Mouse (Mus musculus) cerebral cortex, adult 2 months (tissue): ENCODE data around the gene Tmod2.

Experiments
- WGBS: fragments of 180-500 bp; shearing (Covaris S2); methylation state at CpG from one replicate; pipeline ENCODE4 v1.1.7; 2018; 5-methylcytosine and 5-hydroxymethylcytosine counted together

Gene Tmod2

DNA sequence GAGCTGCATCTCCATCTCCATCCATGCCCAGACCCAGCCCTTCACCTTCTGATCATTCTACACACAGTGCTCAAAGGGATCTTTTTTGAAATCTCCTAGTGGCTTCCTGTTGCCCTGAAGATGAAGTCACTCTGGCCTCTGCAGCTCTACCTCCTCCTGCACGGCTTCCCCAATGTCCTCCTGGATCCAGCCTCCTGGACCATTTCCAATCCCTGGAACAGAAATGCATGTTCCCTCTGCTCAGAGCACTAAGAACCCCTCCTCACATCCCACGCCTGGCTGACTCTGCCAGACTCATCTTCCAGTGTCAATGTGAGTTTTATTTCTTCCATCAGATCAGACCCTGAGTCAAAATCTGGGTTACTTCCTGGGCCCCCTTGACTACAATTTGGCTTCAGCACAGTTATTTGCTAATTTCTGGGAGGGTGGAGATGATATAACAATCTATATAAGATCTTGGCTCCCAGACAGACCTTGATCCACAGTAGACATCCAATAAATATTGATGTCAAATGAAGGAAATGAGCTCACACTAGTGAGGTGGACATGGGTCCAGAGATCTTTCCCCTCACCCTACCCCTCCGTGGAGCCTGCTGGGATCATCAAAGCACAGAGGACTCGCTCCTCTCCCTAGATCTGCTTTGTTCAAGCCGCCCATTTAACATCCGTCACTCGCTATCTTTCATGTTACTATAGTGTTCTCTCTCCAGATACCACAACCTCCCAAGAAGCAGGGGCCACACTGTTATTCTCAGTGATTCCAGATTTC is 10.8 kb downstream of the Tmod2 start:
- WGBS, result 39% methylated on average over 7 of the region's 7 CpGs

DNA sequence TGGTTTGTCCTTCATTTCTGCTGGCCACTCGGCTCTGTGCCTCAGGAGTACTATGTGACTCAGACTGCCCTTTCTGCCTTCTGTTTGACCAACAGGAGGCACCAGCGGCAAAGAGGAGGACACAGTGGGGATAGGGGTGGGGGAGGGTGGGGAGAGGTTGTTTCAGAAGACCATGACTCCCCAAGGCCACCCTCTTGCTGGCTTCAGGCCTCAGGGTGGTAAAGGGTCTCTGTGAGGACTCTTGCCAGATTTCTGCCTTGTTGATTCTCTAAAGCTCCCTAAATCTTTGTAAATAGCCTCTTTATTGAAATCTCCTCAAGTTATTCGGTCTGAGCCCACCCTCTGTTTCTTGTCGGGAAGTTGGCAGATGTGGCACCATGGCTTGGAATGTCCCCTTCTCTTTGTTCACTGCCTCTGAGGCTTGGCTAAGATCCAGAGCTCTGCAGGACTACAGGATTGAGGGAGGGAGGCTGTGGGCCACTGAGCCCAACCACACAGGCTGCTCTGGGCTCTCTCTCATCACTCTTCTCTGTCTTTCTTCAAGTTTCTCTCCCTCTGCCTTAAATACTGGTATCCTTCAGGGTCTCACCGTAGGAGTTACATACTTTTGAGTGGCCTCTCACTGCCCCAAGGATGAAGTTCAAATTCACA is 11.8 kb downstream of the Tmod2 start:
- WGBS, result 24% methylated on average over 5 of the region's 5 CpGs

DNA sequence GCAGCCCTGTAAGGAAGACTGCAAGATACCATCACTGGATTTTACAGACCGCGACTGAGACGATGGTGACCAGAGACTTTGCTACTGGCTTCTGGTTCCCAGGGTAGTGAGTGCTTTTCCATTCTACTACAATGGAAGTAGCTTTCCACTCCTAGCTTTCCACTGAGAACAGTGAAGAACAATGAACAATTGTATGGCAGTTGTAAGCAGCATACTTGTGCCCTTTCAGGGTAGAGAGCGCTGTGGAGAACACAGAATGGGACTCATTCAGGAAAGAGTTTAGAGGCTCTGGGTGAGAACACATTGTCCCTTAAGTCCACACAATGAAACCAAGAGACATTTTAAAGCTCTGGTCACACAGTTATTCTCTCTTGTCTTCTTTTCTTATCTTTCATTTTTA is 13.5 kb downstream of the Tmod2 start:
- WGBS, result 71% methylated on average over 4 of the region's 4 CpGs

DNA sequence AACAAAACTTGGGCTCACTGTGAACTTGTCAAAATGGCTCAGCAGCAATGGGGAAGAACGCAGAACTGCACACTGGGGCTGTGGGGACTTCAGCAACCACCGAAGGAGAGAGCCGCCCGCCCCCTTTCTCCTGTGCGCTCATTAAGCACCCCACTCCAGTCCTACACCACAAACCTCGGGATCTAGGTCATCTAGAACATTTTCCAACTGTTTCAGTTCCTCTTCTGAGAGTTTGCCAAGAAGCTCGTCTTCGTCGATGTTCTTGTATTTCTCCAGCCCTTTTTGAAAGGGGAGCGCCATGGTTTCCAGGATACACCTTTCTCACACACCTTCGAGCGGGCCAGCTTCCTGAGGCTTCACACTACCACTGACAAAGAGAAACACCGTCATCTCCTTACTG is 14.1 kb downstream of the Tmod2 start:
- WGBS, result 38% methylated on average over 13 of the region's 13 CpGs

DNA sequence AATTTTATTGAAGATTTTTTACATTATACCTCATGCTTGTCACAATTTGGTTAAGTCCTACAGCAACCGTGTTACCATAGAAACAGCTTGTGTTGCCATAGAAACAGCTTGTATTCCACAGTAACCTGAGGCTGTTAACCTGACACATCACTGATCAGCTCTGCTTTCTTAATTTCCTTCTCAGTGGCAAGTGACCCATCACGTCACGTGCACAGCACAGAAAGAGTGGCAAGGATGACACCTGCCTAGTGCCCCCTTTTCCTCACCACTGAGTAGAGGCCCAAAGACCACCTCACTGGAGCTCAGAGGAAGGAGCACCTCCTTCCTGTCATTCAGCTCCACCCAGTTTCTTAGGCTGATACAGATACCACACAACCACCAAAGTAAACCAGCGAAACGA is 17.6 kb downstream of the Tmod2 start:
- WGBS, result 75% methylated on average over 5 of the region's 5 CpGs

DNA sequence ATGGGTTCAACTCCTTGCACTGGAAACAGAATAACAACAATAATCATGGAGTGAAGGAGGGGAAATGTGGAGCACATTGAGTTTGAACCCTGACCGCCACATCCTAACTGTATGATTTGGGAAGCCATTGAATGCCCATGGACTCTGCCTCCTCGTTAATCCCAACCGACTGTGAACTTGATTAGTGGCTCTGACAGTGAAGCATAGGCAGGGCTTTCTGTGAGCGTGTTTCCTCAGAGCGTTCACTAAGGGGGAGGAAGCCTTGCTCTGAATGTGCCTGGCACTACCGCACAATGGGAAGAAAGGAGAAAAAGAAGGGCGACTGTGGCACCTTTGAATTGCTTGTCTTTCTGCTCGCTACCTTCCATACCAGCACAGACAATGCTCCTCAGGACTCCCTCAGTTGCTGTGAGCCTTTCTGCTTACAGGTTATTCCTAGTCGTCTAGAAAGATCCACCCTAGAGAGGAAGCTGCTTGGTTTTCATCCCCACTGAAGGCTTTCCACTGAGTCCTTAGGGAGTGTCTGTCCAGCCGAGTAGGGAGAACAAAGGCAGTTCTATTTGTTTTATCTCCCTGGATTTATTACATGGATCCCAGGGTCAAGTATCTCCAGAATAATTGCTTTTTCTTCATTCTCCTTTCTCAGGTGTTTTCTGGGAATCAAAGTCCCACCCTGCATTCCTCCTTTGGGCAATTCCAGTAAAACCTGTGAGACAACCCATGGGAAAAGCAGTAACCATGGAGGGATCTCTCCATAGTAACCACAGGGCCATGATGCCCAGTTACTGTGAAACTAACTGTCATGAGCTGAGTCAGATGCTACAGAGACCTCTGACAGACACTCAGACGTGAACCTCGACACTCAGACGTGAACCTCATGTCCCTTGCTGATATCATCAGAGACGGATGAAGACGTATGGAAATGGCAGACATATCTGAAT is 21.0 kb downstream of the Tmod2 start:
- 71% methylated on average over 15 of the region's 15 CpGs for WGBS

DNA sequence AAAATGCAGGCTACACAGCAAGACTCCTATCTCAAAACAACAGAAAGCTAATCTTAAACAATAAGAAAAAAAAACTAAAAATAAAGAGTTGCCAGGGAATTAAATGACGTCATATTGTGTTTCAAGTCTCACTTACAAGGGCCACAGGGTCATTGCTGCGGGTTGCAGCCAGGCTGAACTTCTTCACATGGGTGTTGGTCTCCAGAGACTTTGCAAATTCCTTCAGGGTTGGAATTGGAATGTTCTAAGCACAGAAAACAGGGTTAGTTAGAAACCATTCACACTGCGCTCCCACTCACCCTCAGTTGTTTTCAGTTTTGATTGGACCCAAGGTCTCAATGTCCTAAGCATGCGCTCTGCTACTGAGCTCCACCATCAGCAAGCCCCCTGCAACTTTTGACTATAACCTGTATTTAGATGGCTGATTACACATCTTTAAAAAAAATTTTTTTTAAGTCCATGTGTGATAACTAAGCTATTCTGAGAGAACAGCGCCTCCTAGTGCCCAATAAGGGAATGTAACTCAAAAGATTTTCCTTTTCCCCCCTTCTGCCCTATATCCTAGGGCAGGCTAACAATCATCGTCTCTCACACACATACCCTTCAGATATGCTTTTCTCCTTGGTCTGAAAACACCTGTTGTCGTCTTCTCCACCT is 29.3 kb downstream of the Tmod2 start:
- 48% methylated on average over 7 of the region's 7 CpGs for WGBS

DNA sequence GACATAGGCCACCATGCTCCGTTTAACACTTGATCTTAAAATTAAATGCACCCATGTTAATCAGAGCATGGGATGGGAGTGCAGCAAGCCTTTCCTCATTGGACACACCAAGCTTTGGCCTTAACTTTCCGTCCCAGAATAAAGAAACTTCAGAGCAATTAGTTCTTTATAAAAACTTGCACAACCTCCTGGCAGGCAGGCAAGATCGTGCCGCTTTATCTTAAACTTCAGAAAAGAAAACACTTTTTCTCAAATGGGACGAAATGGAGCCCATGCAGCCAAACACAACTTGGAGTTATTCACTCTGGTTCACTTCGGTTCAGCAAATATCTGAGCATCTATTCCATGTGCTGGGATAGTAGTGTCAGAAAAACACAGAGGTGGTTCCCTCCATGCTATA is 31.8 kb downstream of the Tmod2 start:
- 76% methylated on average over 6 of the region's 6 CpGs for WGBS

DNA sequence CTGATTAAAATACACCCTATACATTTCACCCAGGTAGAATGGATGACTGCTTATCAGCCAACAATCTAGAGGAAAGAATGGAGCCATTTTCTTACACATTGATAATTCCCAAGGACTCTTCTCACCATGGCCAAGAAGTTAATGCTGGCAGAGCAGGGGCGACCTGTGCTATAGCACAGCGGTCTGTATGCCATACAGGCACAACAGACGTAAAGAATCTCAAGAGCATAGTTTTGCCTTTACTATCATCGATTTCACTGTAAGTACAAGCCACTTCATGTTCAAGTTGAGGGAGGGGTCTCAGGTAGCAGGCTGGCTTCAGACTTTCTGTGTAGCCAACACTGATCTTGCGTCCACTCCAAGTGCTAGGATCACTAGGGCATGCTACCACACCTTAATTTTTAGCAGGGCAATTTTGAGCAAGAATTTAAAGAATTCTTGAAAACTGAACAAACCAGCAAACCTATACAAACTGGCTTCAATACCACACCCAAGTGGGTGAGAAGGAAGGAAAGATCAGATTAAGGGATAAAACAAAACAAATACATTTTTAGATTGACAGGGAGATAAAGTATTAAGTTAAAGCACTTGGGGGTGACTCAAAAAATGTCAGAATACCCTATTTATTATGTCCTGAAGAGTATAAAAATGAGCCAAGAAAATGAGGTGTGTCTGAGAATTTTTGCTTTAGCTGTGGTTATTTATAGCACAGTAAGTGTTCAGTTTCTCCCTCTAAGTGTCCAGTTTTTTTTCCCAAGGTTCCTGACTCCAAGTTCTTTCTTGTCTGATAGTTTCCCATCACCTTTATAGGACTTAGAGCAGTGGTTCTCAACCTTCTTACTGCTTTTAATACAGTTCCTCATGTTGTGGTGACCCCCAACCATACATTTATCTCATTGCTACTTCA is 39.8 kb downstream of the Tmod2 start:
- WGBS, result 97% methylated on average over 5 of the region's 5 CpGs

DNA sequence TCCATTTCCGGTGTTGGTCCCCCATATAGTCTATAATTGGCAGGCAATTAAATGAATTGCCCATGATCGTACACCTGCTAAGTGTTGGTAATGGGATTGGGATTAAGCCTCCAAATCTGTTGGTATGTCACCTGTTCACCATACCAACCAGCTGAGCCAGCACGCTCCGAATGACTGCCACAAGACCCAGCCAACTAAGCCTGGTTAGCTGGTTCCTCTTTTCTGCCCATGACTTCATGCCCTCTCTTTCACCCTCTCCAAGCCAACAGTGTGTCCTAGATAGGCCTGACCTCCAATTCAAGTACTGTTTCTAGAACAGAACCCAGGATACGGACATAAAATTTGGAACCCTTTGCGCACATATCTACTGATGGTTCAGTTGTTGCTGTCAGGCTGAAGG is 42.7 kb downstream of the Tmod2 start:
- 91% methylated on average over 6 of the region's 6 CpGs for WGBS

DNA sequence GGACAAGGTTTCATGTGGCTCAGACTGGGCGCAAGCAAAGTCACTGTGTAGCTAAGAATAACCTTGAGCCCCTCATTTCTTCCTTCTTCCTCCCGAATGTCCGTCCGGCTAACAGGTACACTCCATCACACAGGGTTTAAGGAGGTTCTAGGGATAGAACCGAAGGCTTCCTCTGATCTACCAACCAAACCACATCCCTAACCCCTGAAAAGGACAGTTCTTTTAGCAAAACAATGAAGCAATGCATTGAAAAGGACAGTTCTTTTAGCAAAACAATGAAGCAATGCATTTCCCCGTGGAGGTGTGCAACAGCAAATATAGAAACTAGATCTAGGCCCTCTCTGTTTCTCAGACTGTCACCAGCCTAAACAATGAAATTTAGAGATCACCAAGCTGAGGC is 46.2 kb downstream of the Tmod2 start:
- 83% methylated on average over 6 of the region's 6 CpGs for WGBS

DNA sequence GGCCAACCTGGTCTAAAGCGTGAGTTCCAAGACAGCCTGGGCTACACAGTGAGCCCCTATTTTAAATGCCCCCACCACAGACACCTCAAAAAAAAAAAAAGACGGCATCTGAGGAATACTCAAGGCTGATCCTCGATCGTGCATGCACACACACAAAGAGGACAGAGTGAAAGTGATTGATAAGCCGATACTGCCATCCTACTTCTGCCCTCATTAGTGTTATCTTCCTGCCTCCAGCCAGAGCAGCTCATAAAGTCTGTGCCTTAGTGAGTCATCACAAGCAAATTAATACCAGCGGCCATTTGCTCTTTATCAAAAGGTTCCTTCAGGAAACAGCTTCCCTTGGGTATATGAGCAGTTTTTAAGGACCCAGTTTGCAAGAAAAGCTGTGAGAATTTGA is 47.5 kb downstream of the Tmod2 start:
- WGBS, result 82% methylated on average over 6 of the region's 6 CpGs

DNA sequence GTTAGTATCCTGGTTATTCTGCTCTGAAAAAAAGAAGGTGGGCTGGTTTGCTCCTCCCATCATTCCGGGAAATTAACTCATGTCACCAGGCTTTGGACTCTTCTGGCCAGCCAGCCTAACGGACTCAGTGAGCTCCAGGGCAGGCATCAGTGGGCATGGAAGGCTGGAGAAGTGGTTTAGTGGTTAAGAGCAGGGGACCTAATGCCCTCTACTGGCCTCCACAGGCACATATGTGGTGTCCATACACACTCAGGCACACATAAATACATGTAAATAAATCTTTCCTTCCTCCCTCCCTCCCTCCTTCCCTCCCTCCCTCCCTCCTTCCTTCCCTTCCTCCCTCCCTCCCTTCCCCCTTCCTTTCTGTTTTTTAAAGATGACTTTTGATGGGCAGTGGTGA is 47.9 kb downstream of the Tmod2 start:
- WGBS, result 63% methylated on average over 2 of the region's 2 CpGs

DNA sequence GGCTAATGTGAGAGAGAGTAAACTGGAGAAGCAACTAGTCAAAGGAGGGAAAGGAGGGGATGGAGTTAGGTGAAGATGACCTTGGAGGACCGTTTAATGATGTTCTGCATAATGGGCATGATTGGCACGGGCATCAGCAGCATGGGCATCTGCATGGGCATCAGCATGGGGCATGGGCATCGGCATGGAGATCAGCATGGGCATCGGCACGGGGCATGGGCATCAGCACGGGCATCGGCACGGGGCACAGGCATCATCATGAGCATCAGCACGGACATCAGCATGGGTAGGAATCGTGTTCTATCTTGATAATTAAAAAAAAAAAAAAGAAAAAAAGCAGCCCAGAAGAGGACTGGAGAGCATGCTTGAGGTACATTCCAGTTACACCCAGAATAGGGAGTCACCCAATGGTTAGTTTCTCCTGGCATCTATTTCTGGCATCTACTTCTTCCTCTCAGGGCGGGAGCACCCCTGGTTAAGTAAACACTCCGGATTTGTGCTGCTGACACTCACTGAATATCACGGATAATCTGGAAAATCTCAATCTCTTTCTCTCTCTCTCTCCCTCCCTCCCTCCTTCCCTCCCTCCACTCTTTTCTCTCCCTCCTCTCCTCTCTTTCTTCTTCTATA is 50.0 kb downstream of the Tmod2 start:
- 82% methylated on average over 13 of the region's 13 CpGs for WGBS

DNA sequence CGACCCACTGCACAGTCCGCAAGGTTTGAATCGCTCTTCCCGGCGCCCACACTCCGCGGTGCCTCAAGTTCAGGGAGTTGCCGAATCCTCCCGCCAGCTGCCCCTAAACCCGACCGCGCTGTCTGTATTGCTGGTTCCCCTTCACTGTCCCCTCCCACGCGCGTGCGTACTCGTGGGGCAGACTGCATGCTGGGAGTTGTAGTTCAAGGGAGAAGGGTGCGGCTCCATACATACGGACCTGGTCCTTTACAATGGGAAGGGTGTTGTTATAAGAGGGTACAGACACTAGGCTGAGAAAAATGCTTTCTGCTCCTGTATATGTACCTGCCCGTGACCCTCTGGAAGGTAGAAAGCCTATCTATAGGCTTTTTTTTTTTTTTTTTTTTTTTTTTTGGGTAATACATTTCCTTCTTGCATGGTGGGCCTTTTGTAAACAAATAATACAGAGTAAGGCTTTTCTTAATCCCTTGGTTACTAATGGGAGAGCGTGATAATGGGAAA is 51.6 kb downstream of the Tmod2 start, which contains the start of gene Tmod3:
TSS of gene Tmod3 (minus strand) at position 146 of the 501 bp plus-strand sequence.
- WGBS, result 2% methylated on average over 21 of the region's 21 CpGs

DNA sequence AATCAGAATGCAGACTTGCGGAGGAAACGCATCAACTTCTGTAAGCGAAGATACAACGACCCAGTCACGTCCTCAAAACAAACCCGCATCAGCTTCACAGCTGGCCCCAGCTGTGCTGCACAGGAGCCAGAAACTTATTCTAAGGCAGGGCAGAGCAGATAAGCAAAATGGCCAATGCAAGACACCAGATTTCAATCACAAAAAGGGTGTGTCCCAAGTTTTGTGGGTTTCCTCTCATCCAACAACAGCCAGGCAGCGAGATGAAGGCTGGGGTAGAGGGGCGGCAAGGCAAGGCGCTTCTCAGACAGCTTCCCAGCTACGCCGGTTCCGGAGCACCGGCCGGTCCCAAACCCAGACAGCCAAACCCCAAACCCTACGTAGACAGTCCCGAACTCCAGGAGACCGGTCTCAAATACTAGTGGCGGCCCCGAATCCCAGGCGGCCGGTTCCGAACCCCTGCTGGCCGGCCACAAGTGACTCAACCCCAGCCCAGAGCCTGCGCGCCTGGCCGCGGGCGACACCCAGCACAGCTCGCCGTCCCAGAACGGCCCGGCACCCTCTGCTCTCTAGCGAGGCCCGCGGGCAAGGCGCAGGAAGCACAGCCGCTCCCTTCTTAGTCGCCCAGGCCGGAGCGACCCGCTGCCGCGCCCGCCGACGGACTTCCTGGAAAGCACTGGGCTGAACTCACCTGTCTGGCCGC is 52.2 kb downstream of the Tmod2 start:
- WGBS, result under 1% methylated on average over 47 of the region's 47 CpGs

DNA sequence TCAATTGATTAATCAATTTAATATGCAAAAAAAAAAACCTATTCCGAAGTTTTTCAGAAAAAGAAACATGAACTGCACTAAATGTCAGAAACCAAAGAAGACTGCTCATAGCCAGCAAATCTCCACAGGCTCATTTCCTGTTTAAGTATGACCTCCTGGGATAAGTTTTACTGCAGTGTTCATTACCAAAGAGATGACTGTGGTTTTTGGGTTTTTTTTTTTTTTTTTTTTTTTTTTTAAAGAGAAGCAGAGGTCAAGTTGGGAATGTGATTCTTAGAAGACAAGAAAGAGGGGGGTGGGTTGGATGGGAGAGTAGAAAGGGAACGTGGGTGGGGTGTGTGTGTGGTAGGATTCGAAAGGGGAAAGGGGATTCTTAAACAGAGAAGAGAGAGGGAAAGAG is 52.8 kb downstream of the Tmod2 start:
- WGBS, result 22% methylated on average over 3 of the region's 3 CpGs

DNA sequence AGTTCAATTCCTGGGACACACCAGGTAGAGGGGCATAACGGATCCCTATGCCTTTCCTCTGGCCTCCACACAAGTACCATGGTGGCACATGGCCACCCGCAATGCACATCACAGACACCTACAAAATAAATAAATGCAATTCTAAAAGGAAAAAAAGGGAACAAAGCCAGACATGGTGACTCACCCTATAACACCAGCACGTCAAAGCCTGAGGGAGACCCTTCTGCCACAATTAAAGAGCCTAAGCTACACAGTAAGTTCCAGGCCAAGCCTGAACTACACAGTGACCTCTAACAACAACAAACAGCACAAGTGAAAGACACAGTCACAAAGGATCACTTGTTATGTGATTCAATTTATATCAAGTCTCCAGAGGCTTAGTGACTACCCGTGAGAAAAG is 57.4 kb downstream of the Tmod2 start:
- 57% methylated on average over 4 of the region's 4 CpGs for WGBS

DNA sequence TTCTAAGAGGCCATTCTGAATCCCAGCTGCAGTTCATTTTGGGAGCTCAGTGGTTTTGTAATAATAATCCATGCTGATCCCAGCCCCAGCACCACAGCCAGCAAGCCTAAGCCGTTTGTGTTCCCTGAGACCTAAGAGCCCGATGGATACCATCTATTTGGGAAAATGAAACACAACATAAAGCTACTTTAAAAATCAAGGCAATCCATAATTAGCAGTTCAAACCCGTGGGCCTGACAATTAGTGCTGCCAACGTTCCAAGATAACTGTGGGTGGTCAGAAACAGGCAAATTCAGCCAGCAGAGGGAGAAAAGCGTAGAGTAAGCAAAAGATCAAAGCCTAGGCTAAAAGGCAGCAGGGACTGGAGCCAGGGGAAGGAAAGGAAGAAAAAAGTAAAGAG is 59.8 kb downstream of the Tmod2 start:
- 17% methylated on average over 5 of the region's 5 CpGs for WGBS
